Mouse (Mus musculus) MEL (cell line): ENCODE measurements around the gene Galns. TPM values are rescaled to one million over a fixed set of nuclear protein-coding genes. Genes with fewer than 3 reads are reported as not detected.

Experiments
- DNase-seq: peaks from one replicate; pipeline ENCODE4 v3.0.0; 2011; ENCODE audit warnings: low read depth, low spot score
- H3K27ac ChIP-seq: 2 replicates; pipeline ENCODE4 v1.5.1; 2012; ENCODE audit warnings: low read depth, mild to moderate bottlenecking, control low read depth, low read length, moderate library complexity; ENCODE audit not compliant: control insufficient read depth
- H3K27me3 ChIP-seq, 2 experiments: fragments of 150-350 bp in 1 of 2; sonication (generic) in 1 of 2; 2 replicates each; pipeline ENCODE4 v1.6.1; 2012; ENCODE audit warnings: low read length in 2 of 2, mild to moderate bottlenecking in 2 of 2, improper control_type of control experiment in 1 of 2, moderate library complexity in 1 of 2; ENCODE audit not compliant: insufficient read depth in 2 of 2, control insufficient read depth in 1 of 2
- H3K36me3 ChIP-seq, 2 experiments: 2 replicates each; pipeline ENCODE4 v1.6.1; 2012 to 2014; ENCODE audit warnings: low read length in 2 of 2, improper control_type of control experiment in 1 of 2, inconsistent platforms in 1 of 2, mild to moderate bottlenecking in 1 of 2; ENCODE audit not compliant: insufficient read depth in 2 of 2, control insufficient read depth in 1 of 2
- H3K4me1 ChIP-seq, 2 experiments: fragments of 150-350 bp in 1 of 2; sonication (generic) in 1 of 2; 2 replicates each; pipeline ENCODE4 v1.6.1; 2012; ENCODE audit warnings: low read length in 2 of 2, improper control_type of control experiment in 1 of 2, mild to moderate bottlenecking in 1 of 2; ENCODE audit not compliant: insufficient read depth in 2 of 2, control insufficient read depth in 1 of 2
- H3K4me3 ChIP-seq, 2 experiments: fragments of 150-350 bp in 1 of 2; sonication (generic) in 1 of 2; 2 replicates each; pipeline ENCODE4 v1.5.1; 2012; ENCODE audit warnings: low read depth in 2 of 2, low read length in 2 of 2, mild to moderate bottlenecking in 2 of 2, moderate library complexity in 2 of 2, control low read depth in 1 of 2, improper control_type of control experiment in 1 of 2; ENCODE audit not compliant: control insufficient read depth in 1 of 2, insufficient read depth in 1 of 2
- H3K79me2 ChIP-seq: 2 replicates; pipeline ENCODE4 v1.6.1; 2012; ENCODE audit warnings: mild to moderate bottlenecking, low read length, moderate library complexity; ENCODE audit not compliant: control insufficient read depth, poor library complexity, insufficient read depth
- H3K9ac ChIP-seq: 2 replicates; pipeline ENCODE4 v1.6.1; 2012; ENCODE audit warnings: low read depth, mild to moderate bottlenecking, control low read depth, low read length, moderate library complexity; ENCODE audit not compliant: control insufficient read depth, poor library complexity, severe bottlenecking
- H3K9me3 ChIP-seq: fragments of 150-350 bp; sonication (generic); replicated peaks from 2 replicates; pipeline ENCODE4 v1.6.1; 2012; ENCODE audit warnings: mild to moderate bottlenecking, low read length, improper control_type of control experiment, moderate library complexity; ENCODE audit not compliant: insufficient read depth
- CHD1 ChIP-seq: IDR thresholded peaks from 2 replicates; pipeline ENCODE4 v1.6.1; 2012; ENCODE audit warnings: low read depth, mild to moderate bottlenecking, inconsistent platforms, low read length, improper control_type of control experiment
- CTCF ChIP-seq, 3 experiments: IDR thresholded peaks in 2 of 3; conservative IDR thresholded peaks in 1 of 3; 2 replicates each; pipeline ENCODE4 v1.5.1; 2011 to 2012; ENCODE audit warnings: low read length in 3 of 3, low read depth in 2 of 3, mild to moderate bottlenecking in 2 of 3, improper control_type of control experiment in 1 of 3, inconsistent platforms in 1 of 3, mixed read lengths in 1 of 3, moderate library complexity in 1 of 3; ENCODE audit not compliant: control insufficient read depth in 1 of 3, insufficient read depth in 1 of 3, poor library complexity in 1 of 3, severe bottlenecking in 1 of 3
- E2F4 ChIP-seq: IDR thresholded peaks from 2 replicates; pipeline ENCODE4 v1.6.1; 2011; ENCODE audit warnings: low read depth, low read length, improper control_type of control experiment, borderline replicate concordance
- ELF1 ChIP-seq: IDR thresholded peaks from 2 replicates; pipeline ENCODE4 v1.6.1; 2014; ENCODE audit warnings: low read depth, mild to moderate bottlenecking, inconsistent platforms, low read length, improper control_type of control experiment, moderate library complexity
- EP300 ChIP-seq, 2 experiments: IDR thresholded peaks; 2 replicates each; pipeline ENCODE4 v1.6.1; 2011; ENCODE audit warnings: improper control_type of control experiment in 2 of 2, low read length in 2 of 2, low read depth in 1 of 2, mild to moderate bottlenecking in 1 of 2
- ETS1 ChIP-seq: IDR thresholded peaks from 2 replicates; pipeline ENCODE4 v1.6.1; 2012; ENCODE audit warnings: low read depth, mild to moderate bottlenecking, inconsistent platforms, low read length, improper control_type of control experiment, moderate library complexity
- GABPA ChIP-seq: IDR thresholded peaks from 2 replicates; pipeline ENCODE4 v1.6.1; 2012; ENCODE audit warnings: low read depth, mild to moderate bottlenecking, inconsistent platforms, low read length, improper control_type of control experiment, moderate library complexity
- JUND ChIP-seq: IDR thresholded peaks from 2 replicates; pipeline ENCODE4 v1.6.1; 2011; ENCODE audit warnings: low read depth, mild to moderate bottlenecking, improper control_type of control experiment, low read length
- KAT2A ChIP-seq: conservative IDR thresholded peaks from 2 replicates; pipeline ENCODE4 v1.6.1; 2012; ENCODE audit warnings: low read depth, low read length, improper control_type of control experiment, inconsistent platforms
- MEF2A ChIP-seq: IDR thresholded peaks from 2 replicates; pipeline ENCODE4 v1.6.1; 2014; ENCODE audit warnings: low read depth, mild to moderate bottlenecking, inconsistent platforms, low read length, improper control_type of control experiment; ENCODE audit not compliant: poor library complexity, insufficient replicate concordance, severe bottlenecking; ENCODE audit errors: extremely low read depth
- MXI1 ChIP-seq: IDR thresholded peaks from 2 replicates; pipeline ENCODE4 v1.6.1; 2011; ENCODE audit warnings: mild to moderate bottlenecking, low read depth, low read length, improper control_type of control experiment
- MYB ChIP-seq: IDR thresholded peaks from 2 replicates; pipeline ENCODE4 v1.6.1; 2011; ENCODE audit warnings: mild to moderate bottlenecking, low read depth, low read length, improper control_type of control experiment
- MYC ChIP-seq: IDR thresholded peaks from 2 replicates; pipeline ENCODE4 v1.6.1; 2011; ENCODE audit warnings: low read depth, mild to moderate bottlenecking, low read length, improper control_type of control experiment, moderate library complexity
- POLR2A ChIP-seq, 2 experiments: IDR thresholded peaks; 2 replicates each; pipeline ENCODE4 v1.6.1; 2011 to 2012; ENCODE audit warnings: low read length in 2 of 2, mild to moderate bottlenecking in 2 of 2, control low read depth in 1 of 2, improper control_type of control experiment in 1 of 2, low read depth in 1 of 2, moderate library complexity in 1 of 2; ENCODE audit not compliant: control insufficient read depth in 1 of 2, insufficient read depth in 1 of 2, poor library complexity in 1 of 2
- POLR2AphosphoS2 ChIP-seq: IDR thresholded peaks from 2 replicates; pipeline ENCODE4 v1.6.1; 2011; ENCODE audit warnings: low read length, improper control_type of control experiment
- POLR2AphosphoS5 ChIP-seq: IDR thresholded peaks from 2 replicates; pipeline ENCODE4 v1.6.1; 2012; ENCODE audit warnings: low read depth, borderline replicate concordance, mild to moderate bottlenecking, inconsistent platforms, low read length, moderate library complexity, mixed read lengths
- SMC3 ChIP-seq: IDR thresholded peaks from 2 replicates; pipeline ENCODE4 v1.6.1; 2011; ENCODE audit warnings: low read depth, low read length, improper control_type of control experiment
- TAL1 ChIP-seq: IDR thresholded peaks from 2 replicates; pipeline ENCODE4 v1.6.1; 2012; ENCODE audit warnings: mild to moderate bottlenecking, inconsistent platforms, low read length, moderate library complexity, mixed read lengths
- TBP ChIP-seq: IDR thresholded peaks from 2 replicates; pipeline ENCODE4 v1.8.0; 2011; ENCODE audit warnings: low read depth, low read length, improper control_type of control experiment
- TCF12 ChIP-seq: IDR thresholded peaks from 2 replicates; pipeline ENCODE4 v1.6.1; 2014; ENCODE audit warnings: low read depth, mild to moderate bottlenecking, inconsistent platforms, low read length, improper control_type of control experiment, moderate library complexity
- ZC3H11A ChIP-seq: IDR thresholded peaks from 2 replicates; pipeline ENCODE4 v1.6.1; 2012; ENCODE audit warnings: low read depth, mild to moderate bottlenecking, inconsistent platforms, low read length, improper control_type of control experiment
- ZNF384 ChIP-seq: IDR thresholded peaks from 2 replicates; pipeline ENCODE4 v1.6.1; 2012; ENCODE audit warnings: low read depth, mild to moderate bottlenecking, inconsistent platforms, low read length, improper control_type of control experiment
- polyA plus RNA-seq, 2 experiments: library from polyadenylated mRNA; stranded (reverse) in 1 of 2; unstranded in 1 of 2; fragments of >175 nt in 1 of 2; fragments of >200 nt in 1 of 2; gene quantifications; 2 replicates each; pipeline versions ENCODE4 v1.2.1 to v1.2.4; 2012; ENCODE audit warnings: low replicate concordance in 2 of 2, low read depth in 1 of 2; ENCODE audit not compliant: insufficient read length in 2 of 2, insufficient read depth in 1 of 2, missing spikeins in 1 of 2
- total RNA-seq: library from RNA; depleted of rRNA; stranded (reverse); fragments of 300-350 nt; gene quantifications from 2 replicates; pipeline ENCODE4 v1.2.3, GENCODE M21; 2012

The Galns gene
- total and polyA plus RNA-seq, 3 experiments: 1.7 to 3.0 TPM; not detected in 1

DNA sequence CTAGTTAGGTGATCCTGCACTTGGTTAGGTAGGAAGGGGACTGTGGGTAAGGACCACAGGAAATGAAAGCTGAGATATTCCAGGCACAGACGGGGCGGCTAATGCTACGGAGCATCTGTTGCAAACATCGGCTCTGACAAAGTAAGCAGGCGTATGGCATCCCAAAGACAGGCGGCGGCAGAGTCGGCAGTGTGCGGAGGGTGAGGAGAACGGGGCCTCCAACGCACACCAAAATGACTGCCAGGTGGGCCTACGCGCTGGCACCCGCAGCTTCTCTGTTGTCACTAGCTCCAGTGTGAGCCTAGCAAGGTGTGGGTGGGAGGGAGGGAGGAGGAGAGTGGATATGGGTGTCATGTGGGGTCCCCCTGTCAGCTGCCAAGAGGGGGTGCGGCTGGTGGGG is 30.1 kb upstream of the Galns start:
- Histone ChIP-seq H3K27me3 (no peaks in the 10 kb centered on the region), H3K27ac (no peak overlapping the region), H3K9me3 (no peaks in the 10 kb centered on the region), H3K4me1 (peaks cover 0 to 11% of the 10 kb centered on the region in 2 experiments; a peak in 2 of 4 replicates), H3K36me3 (peaks cover 5 to 9% of the 10 kb centered on the region in 2 experiments), H3K4me3 (no peak overlapping the region), H3K79me2 (no peaks in the 10 kb centered on the region), H3K9ac (no peak overlapping the region)
- TF ChIP-seq ELF1 (no peak), ZNF384 (no peak), JUND (no peak), POLR2AphosphoS2 (no peak), MYC (no peak), ETS1 (no peak), E2F4 (no peak), MEF2A (no peak), CHD1 (no peak), CTCF (IDR thresholded peaks at IDR 0.05 in 2 of 3, conservative IDR thresholded peaks at IDR 0.05 in 1 of 3; ENCODE audit: control insufficient read depth in 1 of 3, insufficient read depth in 1 of 3, low read depth in 2 of 3, low read length in 3 of 3, poor library complexity in 1 of 3, severe bottlenecking in 1 of 3) (no peak), MYB (no peak), POLR2AphosphoS5 (no peak), EP300 (IDR thresholded peaks at IDR 0.05; ENCODE audit: low read depth in 1 of 2, low read length in 2 of 2) (no peak), KAT2A (no peak), TBP (no peak), MXI1 (no peak), TAL1 (no peak), GABPA (no peak), ZC3H11A (no peak)
- DNase-seq: no peak

DNA sequence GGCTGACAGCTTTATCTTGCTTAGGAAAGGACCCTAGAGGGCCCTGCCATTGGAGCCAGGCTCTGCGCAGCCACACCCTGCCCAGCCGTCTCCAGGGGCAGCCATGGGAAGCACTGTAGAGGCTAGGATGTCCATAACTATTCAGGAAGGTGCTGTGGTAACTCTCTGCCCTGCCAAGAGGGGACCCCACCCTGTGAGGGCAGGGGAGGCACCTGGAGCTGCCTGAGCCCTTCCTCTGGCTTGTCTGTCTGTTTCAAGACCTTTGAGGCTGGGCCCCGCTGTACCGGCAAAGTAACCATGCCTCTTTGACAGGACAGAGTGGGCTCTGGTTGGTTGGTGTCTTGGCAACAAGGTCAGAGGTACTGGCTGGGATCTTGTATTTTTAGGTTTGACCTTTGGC is 29.6 kb upstream of the Galns start:
- peaks cover 8 to 12% of the 10 kb centered on the region in 2 experiments for H3K36me3 ChIP-seq
- H3K9me3 ChIP-seq: no peaks in the 10 kb centered on the region
- DNase-seq: no peak
- peaks cover 0 to 16% of the 10 kb centered on the region in 2 experiments; a peak in 2 of 4 replicates for H3K4me1 ChIP-seq
- no peaks in the 10 kb centered on the region for H3K79me2 ChIP-seq
- no peak overlapping the region for H3K9ac ChIP-seq
- H3K4me3 ChIP-seq: no peak overlapping the region
- no peak overlapping the region for H3K27ac ChIP-seq
- no peaks in the 10 kb centered on the region for H3K27me3 ChIP-seq
- TF ChIP-seq TCF12 (no peak), TAL1 (no peak), SMC3 (no peak), POLR2A (IDR thresholded peaks at IDR 0.05; ENCODE audit: control insufficient read depth in 1 of 2, insufficient read depth in 1 of 2, low read depth in 1 of 2, low read length in 2 of 2, poor library complexity in 1 of 2) (0 out of 4 replicates have a peak, but pooled peaks of 1 of the 2 experiments have one; percentile 30)
